Mouse (Mus musculus): ENCODE data around the gene Gm281. TPM values are rescaled to one million over a fixed set of nuclear protein-coding genes. Genes with fewer than 3 reads are reported as not detected.

The Gm281 gene
- polyA plus RNA-seq, 1 experiment from 2014 or later: 0.20 TPM

- ATAC-seq (no peak), DNase-seq (ENCODE audit: low spot score) (no peak)
- H3K36me3 ChIP-seq (ENCODE audit: insufficient read depth, low read length): no peaks in the 10 kb centered on the region
- H3K27me3 ChIP-seq (replicated peaks; ENCODE audit: insufficient read depth, low read length): no peaks in the 10 kb centered on the region
- 84% methylated on average over 10 of the region's 10 CpGs for WGBS
- no peak overlapping the region for H3K4me3 ChIP-seq (ENCODE audit: low read depth, low read length)
- no peak overlapping the region for H3K27ac ChIP-seq (ENCODE audit: low read length)
- TF ChIP-seq CTCF (IDR thresholded peaks at IDR 0.05) (no peak), EP300 (IDR thresholded peaks at IDR 0.05) (no peak)
- no peaks in the 10 kb centered on the region for H3K4me1 ChIP-seq (ENCODE audit: insufficient read depth, low read depth, low read length)
- H3K4me2 ChIP-seq (replicated peaks; ENCODE audit: low read depth, low read length): no peak overlapping the region
- no peak overlapping the region for H3K9ac ChIP-seq (replicated peaks; ENCODE audit: low read depth)
- H3K9me3 ChIP-seq (ENCODE audit: low read length): no peaks in the 10 kb centered on the region
These were observed 2.9 kb upstream of the Gm281 start for GRCm38 (mm10) chr14:13917208-13917607.

GRCm38 (mm10) chr14:13915207-13915606, 929 bp upstream of the Gm281 start:
- no peak for ATAC-seq
- Histone ChIP-seq H3K4me1 (ENCODE audit: insufficient read depth, low read depth, low read length) (no peaks in the 10 kb centered on the region), H3K9me3 (ENCODE audit: low read length) (no peaks in the 10 kb centered on the region), H3K27me3 (replicated peaks; ENCODE audit: insufficient read depth, low read length) (no peaks in the 10 kb centered on the region), H3K36me3 (ENCODE audit: insufficient read depth, low read length) (no peaks in the 10 kb centered on the region), H3K9ac (replicated peaks; ENCODE audit: low read depth) (no peak overlapping the region), H3K27ac (ENCODE audit: low read length) (no peak overlapping the region), H3K4me2 (replicated peaks; ENCODE audit: low read depth, low read length) (no peak overlapping the region), H3K4me3 (ENCODE audit: low read depth, low read length) (no peak overlapping the region)
- DNase-seq (ENCODE audit: low spot score): peak; percentile 11
- 37% methylated on average over 4 of the region's 4 CpGs for WGBS
- no peak for TF ChIP-seq CTCF (IDR thresholded peaks at IDR 0.05)
- no peak for TF ChIP-seq EP300 (IDR thresholded peaks at IDR 0.05)

- WGBS: 74% methylated on average over 2 of the region's 2 CpGs
- H3K9me3 ChIP-seq (ENCODE audit: low read length): no peaks in the 10 kb centered on the region
- no peaks in the 10 kb centered on the region for H3K4me1 ChIP-seq (ENCODE audit: insufficient read depth, low read depth, low read length)
- no peak overlapping the region for H3K4me2 ChIP-seq (replicated peaks; ENCODE audit: low read depth, low read length)
- TF ChIP-seq EP300 (IDR thresholded peaks at IDR 0.05) (no peak), CTCF (IDR thresholded peaks at IDR 0.05) (no peak)
- H3K27ac ChIP-seq (ENCODE audit: low read length): no peak overlapping the region
- ATAC-seq (no peak), DNase-seq (ENCODE audit: low spot score) (no peak)
- H3K9ac ChIP-seq (replicated peaks; ENCODE audit: low read depth): no peak overlapping the region
- no peaks in the 10 kb centered on the region for H3K27me3 ChIP-seq (replicated peaks; ENCODE audit: insufficient read depth, low read length)
- no peak overlapping the region for H3K4me3 ChIP-seq (ENCODE audit: low read depth, low read length)
- H3K36me3 ChIP-seq (ENCODE audit: insufficient read depth, low read length): no peaks in the 10 kb centered on the region
These were observed 4.1 kb downstream of the Gm281 start for GRCm38 (mm10) chr14:13910148-13910547.

GRCm38 (mm10) chr14:13907145-13907544, 7.1 kb downstream of the Gm281 start:
- Histone ChIP-seq H3K27ac (ENCODE audit: low read length) (no peak overlapping the region), H3K9me3 (ENCODE audit: low read length) (no peaks in the 10 kb centered on the region), H3K9ac (replicated peaks; ENCODE audit: low read depth) (no peak overlapping the region), H3K4me2 (replicated peaks; ENCODE audit: low read depth, low read length) (no peak overlapping the region), H3K4me3 (ENCODE audit: low read depth, low read length) (no peak overlapping the region), H3K4me1 (ENCODE audit: insufficient read depth, low read depth, low read length) (no peaks in the 10 kb centered on the region), H3K36me3 (ENCODE audit: insufficient read depth, low read length) (no peaks in the 10 kb centered on the region), H3K27me3 (replicated peaks; ENCODE audit: insufficient read depth, low read length) (no peaks in the 10 kb centered on the region)
- DNase-seq (ENCODE audit: low spot score) (no peak), ATAC-seq (no peak)
- 88% methylated on average over 7 of the region's 7 CpGs for WGBS
- TF ChIP-seq CTCF (IDR thresholded peaks at IDR 0.05): no peak
- no peak for TF ChIP-seq EP300 (IDR thresholded peaks at IDR 0.05)

- no peak for DNase-seq (ENCODE audit: low spot score)
- no peak overlapping the region for H3K27ac ChIP-seq (ENCODE audit: low read length)
- no peaks in the 10 kb centered on the region for H3K36me3 ChIP-seq (ENCODE audit: insufficient read depth, low read length)
- WGBS: 75% methylated on average over 1 of the region's 1 CpGs
- H3K9ac ChIP-seq (replicated peaks; ENCODE audit: low read depth): no peak overlapping the region
- H3K4me3 ChIP-seq (ENCODE audit: low read depth, low read length): no peak overlapping the region
- no peak overlapping the region for H3K4me2 ChIP-seq (replicated peaks; ENCODE audit: low read depth, low read length)
- H3K9me3 ChIP-seq (ENCODE audit: low read length): no peaks in the 10 kb centered on the region
- no peak for ATAC-seq
- H3K4me1 ChIP-seq (ENCODE audit: insufficient read depth, low read depth, low read length): no peaks in the 10 kb centered on the region
- no peak for TF ChIP-seq EP300 (IDR thresholded peaks at IDR 0.05)
- TF ChIP-seq CTCF (IDR thresholded peaks at IDR 0.05): no peak
- H3K27me3 ChIP-seq (replicated peaks; ENCODE audit: insufficient read depth, low read length): no peaks in the 10 kb centered on the region
These were observed 7.8 kb downstream of the Gm281 start for GRCm38 (mm10) chr14:13906461-13906860.

GRCm38 (mm10) chr14:13901611-13902067, 12.6 kb downstream of the Gm281 start:
- TF ChIP-seq CTCF (IDR thresholded peaks at IDR 0.05) (peak; percentile 84), EP300 (IDR thresholded peaks at IDR 0.05) (no peak)
- Histone ChIP-seq H3K9ac (replicated peaks; ENCODE audit: low read depth) (no peak overlapping the region), H3K9me3 (ENCODE audit: low read length) (no peaks in the 10 kb centered on the region), H3K27me3 (replicated peaks; ENCODE audit: insufficient read depth, low read length) (no peaks in the 10 kb centered on the region), H3K4me3 (ENCODE audit: low read depth, low read length) (peak overlapping the region; percentile 38), H3K4me2 (replicated peaks; ENCODE audit: low read depth, low read length) (peak overlapping the region; percentile 78), H3K36me3 (ENCODE audit: insufficient read depth, low read length) (no peaks in the 10 kb centered on the region), H3K27ac (ENCODE audit: low read length) (no peak overlapping the region), H3K4me1 (ENCODE audit: insufficient read depth, low read depth, low read length) (no peaks in the 10 kb centered on the region)
- DNase-seq (ENCODE audit: low spot score): peak; percentile 79
- peak; percentile 56 for ATAC-seq
- WGBS: under 1% methylated on average over 22 of the region's 22 CpGs

- no peaks in the 10 kb centered on the region for H3K9me3 ChIP-seq (ENCODE audit: low read length)
- no peak overlapping the region for H3K9ac ChIP-seq (replicated peaks; ENCODE audit: low read depth)
- ATAC-seq (no peak), DNase-seq (ENCODE audit: low spot score) (no peak)
- H3K36me3 ChIP-seq (ENCODE audit: insufficient read depth, low read length): no peaks in the 10 kb centered on the region
- TF ChIP-seq CTCF (IDR thresholded peaks at IDR 0.05): no peak
- no peak for TF ChIP-seq EP300 (IDR thresholded peaks at IDR 0.05)
- H3K4me1 ChIP-seq (ENCODE audit: insufficient read depth, low read depth, low read length): no peaks in the 10 kb centered on the region
- no peak overlapping the region for H3K4me2 ChIP-seq (replicated peaks; ENCODE audit: low read depth, low read length)
- H3K4me3 ChIP-seq (ENCODE audit: low read depth, low read length): no peak overlapping the region
- H3K27ac ChIP-seq (ENCODE audit: low read length): no peak overlapping the region
- no peaks in the 10 kb centered on the region for H3K27me3 ChIP-seq (replicated peaks; ENCODE audit: insufficient read depth, low read length)
These were observed 19.1 kb downstream of the Gm281 start for GRCm38 (mm10) chr14:13895198-13895597.
